Mouse (Mus musculus): ENCODE data around the gene Mroh3.

Mroh3 gene

GRCm38 (mm10) chr1:136212803-136213202, at the start of gene Mroh3:
Gene Mroh3 (minus strand): TSS chr1:136212828.
- peak; percentile 26 for DNase-seq (ENCODE audit: inconsistent ontology term)

- no peak for DNase-seq (ENCODE audit: inconsistent ontology term)
These were observed 48.1 kb upstream of the Mroh3 start, which contains the start of gene Gpr25 for GRCm38 (mm10) chr1:136260635-136261238. Gene Gpr25 (minus strand): TSS chr1:136260873.

GRCm38 (mm10) chr1:136259893-136260634, 47.4 kb upstream of the Mroh3 start:
- peak; percentile 66 for DNase-seq (ENCODE audit: inconsistent ontology term)

GRCm38 (mm10) chr1:136259543-136259892, 46.9 kb upstream of the Mroh3 start:
- DNase-seq (ENCODE audit: inconsistent ontology term), result no peak

GRCm38 (mm10) chr1:136258495-136258894, 45.9 kb upstream of the Mroh3 start:
- no peak for DNase-seq (ENCODE audit: inconsistent ontology term)

- no peak for DNase-seq (ENCODE audit: inconsistent ontology term)
These were observed 43.0 kb upstream of the Mroh3 start for GRCm38 (mm10) chr1:136255657-136256056.

GRCm38 (mm10) chr1:136255174-136255573, 42.5 kb upstream of the Mroh3 start:
- DNase-seq (ENCODE audit: inconsistent ontology term), result no peak

GRCm38 (mm10) chr1:136254503-136255065, 42.0 kb upstream of the Mroh3 start:
- no peak for DNase-seq (ENCODE audit: inconsistent ontology term)

- no peak for DNase-seq (ENCODE audit: inconsistent ontology term)
These were observed 40.8 kb upstream of the Mroh3 start for GRCm38 (mm10) chr1:136253472-136253871.

GRCm38 (mm10) chr1:136249662-136250061, 37.0 kb upstream of the Mroh3 start:
- DNase-seq (ENCODE audit: inconsistent ontology term), result peak; percentile 19

- DNase-seq (ENCODE audit: inconsistent ontology term), result no peak
These were observed 34.8 kb upstream of the Mroh3 start for GRCm38 (mm10) chr1:136247393-136247792.

GRCm38 (mm10) chr1:136244469-136244868, 31.8 kb upstream of the Mroh3 start:
- no peak for DNase-seq (ENCODE audit: inconsistent ontology term)

- no peak for DNase-seq (ENCODE audit: inconsistent ontology term)
These were observed 29.2 kb upstream of the Mroh3 start for GRCm38 (mm10) chr1:136241801-136242200.

GRCm38 (mm10) chr1:136238495-136238894, 25.9 kb upstream of the Mroh3 start:
- DNase-seq (ENCODE audit: inconsistent ontology term), result no peak

GRCm38 (mm10) chr1:136234595-136235092, 22.0 kb upstream of the Mroh3 start:
- no peak for DNase-seq (ENCODE audit: inconsistent ontology term)

GRCm38 (mm10) chr1:136233892-136234594, 21.4 kb upstream of the Mroh3 start, which contains the start of gene Inava:
Gene Inava (minus strand): TSS chr1:136234264.
- DNase-seq (ENCODE audit: inconsistent ontology term), result peak; percentile 88

GRCm38 (mm10) chr1:136232986-136233790, 20.6 kb upstream of the Mroh3 start:
- DNase-seq (ENCODE audit: inconsistent ontology term), result peak; percentile 43

- no peak for DNase-seq (ENCODE audit: inconsistent ontology term)
These were observed 19.8 kb upstream of the Mroh3 start for GRCm38 (mm10) chr1:136232285-136232926.

GRCm38 (mm10) chr1:136231596-136231995, 19.0 kb upstream of the Mroh3 start:
- no peak for DNase-seq (ENCODE audit: inconsistent ontology term)

GRCm38 (mm10) chr1:136230201-136230600, 17.6 kb upstream of the Mroh3 start:
- no peak for DNase-seq (ENCODE audit: inconsistent ontology term)

GRCm38 (mm10) chr1:136229040-136229373, 16.4 kb upstream of the Mroh3 start:
- DNase-seq (ENCODE audit: inconsistent ontology term), result peak; percentile 56

All from Muller cell, postnatal 12 days (primary cell).